Mouse (Mus musculus): ENCODE data around the gene Srxn1.

DNA sequence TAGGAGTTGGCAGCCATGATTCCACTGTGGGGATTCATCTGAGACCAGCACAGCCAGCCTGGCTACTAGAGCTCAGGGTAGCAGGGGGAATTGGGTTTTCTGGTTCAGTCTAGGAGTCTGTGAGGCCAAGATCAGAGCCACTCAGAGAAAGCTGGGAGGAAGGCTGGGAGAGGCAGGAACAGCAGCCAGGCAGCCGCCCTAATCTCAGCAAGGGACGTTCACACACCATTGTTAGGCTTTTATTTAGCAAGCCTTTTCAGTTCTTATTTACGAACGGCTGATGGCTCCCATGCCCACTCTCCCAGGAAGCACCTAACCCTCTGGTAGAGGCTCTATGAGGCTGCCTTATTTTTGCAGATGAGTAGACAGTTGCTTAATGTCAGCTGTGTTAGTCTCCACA lies 44.6 kb downstream of the Srxn1 start:
- TF ChIP-seq GATA1 (IDR thresholded peaks at IDR 0.05; ENCODE audit: borderline replicate concordance, low read length) (no peak), FLI1 (IDR thresholded peaks at IDR 0.05; ENCODE audit: low read length) (no peak)
